Mouse (Mus musculus): ENCODE data around the gene Arhgdib.
A peak's percentile ranks its signal among the peaks of the same experiment; 100 is the strongest.

Gene Arhgdib

GRCm38 (mm10) chr6:136920320-136921257 lies 21.1 kb downstream of the Arhgdib start:
- DNase-seq (ENCODE audit: low spot score in 2 of 2) = peak; percentile 42 to 75

GRCm38 (mm10) chr6:136917885-136918284 lies 23.8 kb downstream of the Arhgdib start:
- DNase-seq (ENCODE audit: low spot score in 2 of 2) = no peak

GRCm38 (mm10) chr6:136915721-136916395 lies 25.8 kb downstream of the Arhgdib start:
- no peak for DNase-seq (ENCODE audit: low spot score in 2 of 2)

- no peak for DNase-seq (ENCODE audit: low spot score in 2 of 2)
Observed at GRCm38 (mm10) chr6:136914234-136914633, 27.5 kb downstream of the Arhgdib start.

- DNase-seq (ENCODE audit: low spot score in 2 of 2) = no peak
Observed at GRCm38 (mm10) chr6:136913384-136914126, 28.1 kb downstream of the Arhgdib start.

GRCm38 (mm10) chr6:136912751-136913265 lies 28.9 kb downstream of the Arhgdib start:
- DNase-seq (ENCODE audit: low spot score in 2 of 2) = no peak

- DNase-seq (ENCODE audit: low spot score in 2 of 2) = no peak
Observed at GRCm38 (mm10) chr6:136910247-136910890, 31.3 kb downstream of the Arhgdib start.

- DNase-seq (ENCODE audit: low spot score in 2 of 2) = no peak
Observed at GRCm38 (mm10) chr6:136906937-136907293, 34.8 kb downstream of the Arhgdib start.

- no peak for DNase-seq (ENCODE audit: low spot score in 2 of 2)
Observed at GRCm38 (mm10) chr6:136906283-136906936, 35.3 kb downstream of the Arhgdib start.

- no peak for DNase-seq (ENCODE audit: low spot score in 2 of 2)
Observed at GRCm38 (mm10) chr6:136903885-136904470, 37.7 kb downstream of the Arhgdib start.

GRCm38 (mm10) chr6:136902527-136902926 lies 39.2 kb downstream of the Arhgdib start:
- no peak for DNase-seq (ENCODE audit: low spot score in 2 of 2)

- DNase-seq (ENCODE audit: low spot score in 2 of 2) = no peak
Observed at GRCm38 (mm10) chr6:136901010-136901409, 40.7 kb downstream of the Arhgdib start.

- no peak for DNase-seq (ENCODE audit: low spot score in 2 of 2)
Observed at GRCm38 (mm10) chr6:136900369-136901009, 41.2 kb downstream of the Arhgdib start.

GRCm38 (mm10) chr6:136898954-136899353 lies 42.7 kb downstream of the Arhgdib start:
- DNase-seq (ENCODE audit: low spot score in 2 of 2) = no peak

GRCm38 (mm10) chr6:136898222-136898621 lies 43.5 kb downstream of the Arhgdib start:
- no peak for DNase-seq (ENCODE audit: low spot score in 2 of 2)

- no peak for DNase-seq (ENCODE audit: low spot score in 2 of 2)
Observed at GRCm38 (mm10) chr6:136897789-136898188, 43.9 kb downstream of the Arhgdib start.

- DNase-seq (ENCODE audit: low spot score in 2 of 2) = no peak
Observed at GRCm38 (mm10) chr6:136894532-136895339, 47.0 kb downstream of the Arhgdib start.

- no peak for DNase-seq (ENCODE audit: low spot score in 2 of 2)
Observed at GRCm38 (mm10) chr6:136892002-136892401, 49.7 kb downstream of the Arhgdib start.

GRCm38 (mm10) chr6:136889554-136889953 lies 52.1 kb downstream of the Arhgdib start:
- DNase-seq (ENCODE audit: low spot score in 2 of 2) = no peak
